Mouse (Mus musculus): ENCODE measurements at regions not wholly inside any gene's neighbourhood (a gene's known extent, or its start where the extent isn't known, plus 50 kb on each side); places are given as distances from the start of the nearest gene placed in this dataset.

DNA sequence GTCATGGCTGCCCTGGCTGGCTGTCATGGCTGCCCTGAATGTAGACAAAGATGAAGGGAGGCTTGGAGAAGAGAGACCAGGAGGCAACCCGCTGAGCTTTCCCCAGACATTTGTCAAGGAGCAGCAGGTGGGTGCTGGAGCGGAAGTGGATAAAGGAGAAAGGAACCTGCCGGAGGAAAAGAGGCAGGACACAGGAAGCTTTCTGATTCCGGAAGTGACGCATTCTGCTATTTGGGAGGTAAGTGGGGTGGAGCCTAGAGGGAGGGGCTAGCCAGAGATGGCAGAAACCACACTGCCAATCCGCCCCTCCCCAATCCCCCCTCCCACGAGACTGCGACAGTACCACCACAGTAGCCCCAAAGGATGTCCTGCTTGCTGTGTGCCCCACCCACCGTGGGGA is 80.1 kb downstream of the Gm572 start:
- TF ChIP-seq POLR2A (IDR thresholded peaks at IDR 0.05; ENCODE audit: low read depth, low read length) (no peak), CTCF (IDR thresholded peaks at IDR 0.05; ENCODE audit: extremely low read depth, insufficient read length, insufficient replicate concordance, low read depth, low read length) (no peak)
- WGBS = 86% methylated on average over 9 of the region's 9 CpGs
- Histone ChIP-seq H3K4me3 (ENCODE audit: low read depth, low read length) (no peak overlapping the region), H3K27ac (ENCODE audit: insufficient read depth, low read depth, low read length) (no peak overlapping the region), H3K36me3 (ENCODE audit: control insufficient read depth, insufficient read depth, low read length) (no peaks in the 10 kb centered on the region), H3K27me3 (ENCODE audit: control insufficient read depth, insufficient read depth, low read length) (peaks cover 2% of the 10 kb centered on the region; the same call in 1 of the 2 replicates), H3K4me1 (ENCODE audit: control insufficient read depth, insufficient read depth, insufficient read length, low read length) (no peaks in the 10 kb centered on the region; the same call in 1 of the 2 replicates)

GRCm38 (mm10) chr4:148723934-148724719 is 80.1 kb upstream of the Casz1 start:
- no peak for TF ChIP-seq POLR2A (IDR thresholded peaks at IDR 0.05; ENCODE audit: low read depth, low read length)
- no peak for TF ChIP-seq CTCF (IDR thresholded peaks at IDR 0.05; ENCODE audit: extremely low read depth, insufficient read length, insufficient replicate concordance, low read depth, low read length)
- 13% methylated on average over 39 of the region's 39 CpGs for WGBS
- no peak overlapping the region for H3K27ac ChIP-seq (ENCODE audit: insufficient read depth, low read depth, low read length)
- H3K4me1 ChIP-seq (ENCODE audit: control insufficient read depth, insufficient read depth, insufficient read length, low read length) = peaks cover 5% of the 10 kb centered on the region
- no peak overlapping the region for H3K4me3 ChIP-seq (ENCODE audit: low read depth, low read length)
- no peaks in the 10 kb centered on the region for H3K36me3 ChIP-seq (ENCODE audit: control insufficient read depth, insufficient read depth, low read length)
- peaks cover 2% of the 10 kb centered on the region; the same call in 1 of the 2 replicates for H3K27me3 ChIP-seq (ENCODE audit: control insufficient read depth, insufficient read depth, low read length)

DNA sequence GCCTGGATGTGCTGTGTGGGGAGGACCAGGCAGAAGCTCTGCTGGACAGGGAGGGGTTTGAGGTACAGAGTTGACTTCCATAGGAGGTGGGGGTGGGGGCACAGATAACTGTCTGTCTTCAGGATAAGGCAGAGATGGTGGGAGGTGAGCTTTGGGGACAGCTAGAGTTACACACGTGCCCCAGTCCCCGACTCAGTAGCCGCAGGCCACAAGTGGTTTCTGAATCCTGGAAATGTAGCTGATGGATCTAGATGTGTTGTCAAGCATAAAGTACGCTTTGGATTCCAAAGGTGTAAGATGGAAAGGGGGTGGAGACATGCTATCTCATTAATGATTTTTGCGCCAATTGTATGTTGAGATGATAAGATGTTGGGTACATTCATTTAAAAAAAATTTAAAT is 75.4 kb upstream of the Casz1 start:
- TF ChIP-seq POLR2A (IDR thresholded peaks at IDR 0.05; ENCODE audit: low read depth, low read length) (no peak), CTCF (IDR thresholded peaks at IDR 0.05; ENCODE audit: extremely low read depth, insufficient read length, insufficient replicate concordance, low read depth, low read length) (no peak)

GRCm38 (mm10) chr4:148731586-148731985 is 72.6 kb upstream of the Casz1 start:
- Histone ChIP-seq H3K27ac (ENCODE audit: insufficient read depth, low read depth, low read length) (no peak overlapping the region), H3K4me1 (ENCODE audit: control insufficient read depth, insufficient read depth, insufficient read length, low read length) (peaks cover 5% of the 10 kb centered on the region), H3K27me3 (ENCODE audit: control insufficient read depth, insufficient read depth, low read length) (no peaks in the 10 kb centered on the region), H3K4me3 (ENCODE audit: low read depth, low read length) (no peak overlapping the region), H3K36me3 (ENCODE audit: control insufficient read depth, insufficient read depth, low read length) (no peaks in the 10 kb centered on the region)
- TF ChIP-seq POLR2A (IDR thresholded peaks at IDR 0.05; ENCODE audit: low read depth, low read length) (no peak), CTCF (IDR thresholded peaks at IDR 0.05; ENCODE audit: extremely low read depth, insufficient read length, insufficient replicate concordance, low read depth, low read length) (no peak)
- 60% methylated on average over 3 of the region's 3 CpGs for WGBS

More for the DNA sequence above, 75.4 kb upstream of the Casz1 start:
- Histone ChIP-seq H3K27me3 (ENCODE audit: control insufficient read depth, insufficient read depth, low read length) (peaks cover 2% of the 10 kb centered on the region; the same call in 1 of the 2 replicates), H3K27ac (ENCODE audit: insufficient read depth, low read depth, low read length) (no peak overlapping the region), H3K4me3 (ENCODE audit: low read depth, low read length) (no peak overlapping the region), H3K36me3 (ENCODE audit: control insufficient read depth, insufficient read depth, low read length) (no peaks in the 10 kb centered on the region), H3K4me1 (ENCODE audit: control insufficient read depth, insufficient read depth, insufficient read length, low read length) (peaks cover 5% of the 10 kb centered on the region)
- 92% methylated on average over 5 of the region's 5 CpGs for WGBS

DNA sequence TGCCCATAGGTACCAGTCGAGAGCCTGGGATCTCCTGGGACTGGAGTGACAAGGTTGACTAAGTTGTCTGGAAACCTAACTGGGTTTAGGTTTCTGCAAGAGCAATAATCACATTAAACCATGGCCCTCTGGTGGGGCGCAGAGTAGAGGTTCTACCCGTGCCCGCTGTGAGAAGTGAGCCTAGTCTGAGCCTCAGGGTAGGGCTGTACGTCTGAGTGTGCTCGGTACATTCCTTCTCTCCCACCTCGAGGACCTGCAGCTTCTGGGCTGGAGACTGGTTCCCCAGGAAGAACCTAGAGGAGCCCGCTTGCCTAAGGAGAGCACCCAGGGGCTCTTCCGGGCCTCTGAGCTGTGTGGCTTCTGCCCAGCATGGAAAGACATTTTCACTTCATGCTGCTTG is 70.2 kb upstream of the Casz1 start:
- Histone ChIP-seq H3K27ac (ENCODE audit: insufficient read depth, low read depth, low read length) (no peak overlapping the region), H3K4me3 (ENCODE audit: low read depth, low read length) (no peak overlapping the region), H3K4me1 (ENCODE audit: control insufficient read depth, insufficient read depth, insufficient read length, low read length) (no peaks in the 10 kb centered on the region; the same call in 1 of the 2 replicates), H3K27me3 (ENCODE audit: control insufficient read depth, insufficient read depth, low read length) (no peaks in the 10 kb centered on the region), H3K36me3 (ENCODE audit: control insufficient read depth, insufficient read depth, low read length) (no peaks in the 10 kb centered on the region)
- TF ChIP-seq CTCF (IDR thresholded peaks at IDR 0.05; ENCODE audit: extremely low read depth, insufficient read length, insufficient replicate concordance, low read depth, low read length) (no peak), POLR2A (IDR thresholded peaks at IDR 0.05; ENCODE audit: low read depth, low read length) (no peak)
- WGBS = 84% methylated on average over 9 of the region's 9 CpGs

DNA sequence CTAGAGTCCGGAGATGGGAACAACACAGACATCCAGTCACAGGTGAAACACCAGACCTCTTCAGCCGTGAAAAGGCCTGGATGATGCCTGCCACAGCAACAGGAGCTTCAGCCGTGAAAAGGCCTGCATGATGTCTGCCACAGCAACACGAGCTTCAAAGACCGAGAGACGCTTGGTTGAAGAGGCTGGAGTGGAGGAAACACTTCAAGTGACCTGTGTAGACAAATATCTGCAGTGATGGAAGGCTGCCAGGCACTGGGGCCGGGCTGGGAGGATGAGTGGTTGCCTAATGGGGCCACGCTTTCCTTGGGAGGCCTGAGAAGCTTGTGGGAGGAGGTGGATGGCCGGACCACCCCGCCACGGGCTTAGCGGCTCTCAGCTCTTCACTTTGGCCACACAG is 69.7 kb upstream of the Casz1 start:
- TF ChIP-seq POLR2A (IDR thresholded peaks at IDR 0.05; ENCODE audit: low read depth, low read length) = no peak
- TF ChIP-seq CTCF (IDR thresholded peaks at IDR 0.05; ENCODE audit: extremely low read depth, insufficient read length, insufficient replicate concordance, low read depth, low read length) = no peak
- Histone ChIP-seq H3K27me3 (ENCODE audit: control insufficient read depth, insufficient read depth, low read length) (no peaks in the 10 kb centered on the region), H3K36me3 (ENCODE audit: control insufficient read depth, insufficient read depth, low read length) (no peaks in the 10 kb centered on the region), H3K4me1 (ENCODE audit: control insufficient read depth, insufficient read depth, insufficient read length, low read length) (peaks cover 4% of the 10 kb centered on the region; the same call in 1 of the 2 replicates), H3K27ac (ENCODE audit: insufficient read depth, low read depth, low read length) (no peak overlapping the region), H3K4me3 (ENCODE audit: low read depth, low read length) (no peak overlapping the region)
- WGBS = 73% methylated on average over 12 of the region's 12 CpGs

DNA sequence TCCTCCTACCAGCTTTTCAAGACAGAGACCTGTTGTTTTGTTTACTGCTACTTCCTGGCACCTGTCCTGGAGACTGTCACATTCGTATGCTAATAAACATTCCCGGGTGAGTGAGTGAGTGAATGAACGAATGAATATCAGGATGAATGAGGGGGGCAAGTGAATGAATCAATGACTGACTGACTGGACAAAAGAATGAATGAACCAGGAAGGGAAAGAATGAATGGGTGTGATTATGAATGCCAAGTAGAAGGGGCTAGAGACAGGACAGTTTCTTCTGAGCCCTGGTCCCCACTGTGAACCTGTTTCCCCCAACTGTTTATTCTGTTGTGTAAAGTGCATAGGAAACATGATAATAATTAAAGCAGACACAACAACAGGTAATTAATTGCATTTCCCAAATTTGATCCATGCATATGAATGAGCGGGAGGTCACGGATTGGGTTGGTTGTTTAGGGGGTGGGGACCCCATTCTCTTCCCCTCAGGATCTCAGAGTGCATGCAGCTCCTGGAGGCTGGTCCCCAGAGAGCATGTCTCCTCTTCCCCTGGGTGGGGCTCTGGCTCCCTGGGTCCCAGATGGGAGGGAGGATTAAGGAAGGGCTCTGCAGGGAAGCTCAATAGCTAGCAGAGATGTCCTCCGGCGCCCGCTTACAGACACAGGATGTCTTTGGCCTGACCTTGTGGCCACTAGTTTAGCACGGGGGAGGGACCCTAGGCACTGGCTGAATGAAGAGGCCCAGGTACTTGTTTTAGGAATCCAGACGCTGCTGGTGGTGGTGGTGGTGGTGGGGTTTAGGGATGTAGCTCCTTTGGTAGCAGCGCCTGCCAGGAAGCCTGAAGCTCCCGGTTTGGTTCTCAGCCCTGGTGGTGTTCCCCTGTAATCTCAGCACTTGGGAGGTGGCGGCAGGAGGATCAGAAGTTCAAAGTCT is 65.4 kb upstream of the Casz1 start:
- 54% methylated on average over 13 of the region's 13 CpGs for WGBS
- TF ChIP-seq POLR2A (IDR thresholded peaks at IDR 0.05; ENCODE audit: low read depth, low read length) (no peak), CTCF (IDR thresholded peaks at IDR 0.05; ENCODE audit: extremely low read depth, insufficient read length, insufficient replicate concordance, low read depth, low read length) (no peak)

More for the DNA sequence above, 65.4 kb upstream of the Casz1 start:
- Histone ChIP-seq H3K27ac (ENCODE audit: insufficient read depth, low read depth, low read length) (no peak overlapping the region), H3K27me3 (ENCODE audit: control insufficient read depth, insufficient read depth, low read length) (no peaks in the 10 kb centered on the region), H3K4me3 (ENCODE audit: low read depth, low read length) (no peak overlapping the region), H3K36me3 (ENCODE audit: control insufficient read depth, insufficient read depth, low read length) (no peaks in the 10 kb centered on the region), H3K4me1 (ENCODE audit: control insufficient read depth, insufficient read depth, insufficient read length, low read length) (peaks cover 14% of the 10 kb centered on the region)

Measured in small intestine, adult 2 months (tissue).